Mouse (Mus musculus) urinary bladder, postnatal 36 days (tissue): ENCODE measurements at regions not wholly inside any gene's neighbourhood (a gene's known extent, or its start where the extent isn't known, plus 50 kb on each side); places are given as distances from the start of the nearest gene placed in this dataset.

ENCODE experiments used
- DNase-seq, 2 experiments: peaks; one replicate each; pipeline ENCODE4 v3.0.0; 2022; ENCODE audit warnings: low spot score in 2 of 2, mixed read lengths in 1 of 2

- DNase-seq: peak in 1 of 2 experiments; percentile 35
Observed at GRCm38 (mm10) chr3:52510088-52510765, 242.1 kb downstream of the Foxo1 start.

DNA sequence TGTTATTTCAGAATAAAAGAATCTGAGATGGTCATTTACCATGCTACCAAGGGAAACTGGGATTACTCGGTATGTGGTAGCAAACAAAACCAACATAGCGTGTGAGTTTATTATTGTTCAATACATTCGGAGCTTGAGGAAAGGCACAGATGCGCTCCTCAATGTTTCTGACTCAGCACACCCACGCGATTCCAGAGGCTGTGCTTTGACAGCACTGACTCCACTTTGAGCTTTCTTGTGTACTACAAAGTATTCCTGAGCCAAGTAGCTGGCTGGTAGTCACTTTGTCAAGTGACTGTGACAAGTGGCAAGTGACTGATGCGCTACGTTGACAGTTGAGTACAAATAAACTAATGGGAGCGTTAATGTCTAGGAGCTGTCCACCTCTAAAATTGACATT, 235.8 kb downstream of the Foxo1 start:
- no peak for DNase-seq

DNA sequence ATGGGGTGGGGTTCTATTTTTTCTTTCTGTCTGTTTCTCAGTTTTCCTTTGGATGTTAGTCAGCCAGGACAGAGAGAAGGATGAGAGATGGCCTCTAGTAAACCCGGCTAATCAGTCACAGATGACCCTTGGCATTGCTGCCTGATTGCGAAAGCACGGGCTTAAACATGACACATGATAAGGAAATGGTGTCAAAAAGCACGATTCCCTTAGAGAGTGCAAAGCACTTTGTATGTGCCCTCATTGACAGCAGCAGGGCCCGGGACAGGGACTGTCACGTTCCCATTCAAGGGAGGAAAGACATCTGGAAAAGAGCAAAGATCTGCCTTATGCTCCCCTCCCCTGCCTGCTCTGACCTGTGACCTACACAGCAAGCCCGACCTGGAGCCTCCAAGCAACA, 234.1 kb downstream of the Foxo1 start:
- peak; percentile 32 to 84 for DNase-seq

DNA sequence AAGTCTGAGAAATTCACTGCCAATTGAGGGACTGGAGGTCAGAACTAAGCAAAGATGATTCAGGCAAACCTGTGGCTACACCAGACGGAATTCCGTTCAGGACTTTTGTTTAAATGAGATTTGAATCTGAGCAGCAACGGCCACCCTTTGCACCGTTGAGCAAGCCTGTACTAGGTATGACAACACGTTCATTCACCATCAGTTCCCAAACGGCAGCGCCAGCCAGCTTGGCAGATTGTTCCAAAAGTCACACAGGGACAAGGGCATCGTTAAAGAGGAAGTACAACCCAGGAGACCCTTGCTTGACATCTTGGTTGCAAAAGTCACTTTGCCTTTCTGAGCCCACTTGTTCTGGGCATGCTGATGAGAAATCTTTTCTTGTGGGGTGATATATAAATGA, 233.5 kb downstream of the Foxo1 start:
- peak in 1 of 2 experiments; percentile 44 for DNase-seq

DNA sequence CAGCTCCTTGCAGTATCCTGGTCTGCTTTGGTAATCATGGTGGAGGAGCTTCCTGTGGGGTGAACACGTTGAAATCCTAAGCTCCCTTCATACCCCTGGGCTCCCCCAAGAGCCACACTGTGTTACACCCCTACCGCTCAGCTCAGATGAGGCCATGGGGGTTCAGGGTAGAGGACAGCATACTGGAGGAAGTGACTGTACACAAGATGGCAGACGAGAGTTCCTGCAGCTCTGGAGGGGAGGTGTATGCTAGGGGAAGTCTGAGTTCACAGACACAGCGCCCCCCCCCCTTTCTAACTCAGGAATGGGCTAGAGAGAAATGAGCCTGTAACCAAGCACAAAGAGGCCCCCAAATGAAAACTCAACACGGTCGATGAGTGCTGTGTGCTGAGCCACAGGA, 231.9 kb downstream of the Foxo1 start:
- DNase-seq: no peak

DNA sequence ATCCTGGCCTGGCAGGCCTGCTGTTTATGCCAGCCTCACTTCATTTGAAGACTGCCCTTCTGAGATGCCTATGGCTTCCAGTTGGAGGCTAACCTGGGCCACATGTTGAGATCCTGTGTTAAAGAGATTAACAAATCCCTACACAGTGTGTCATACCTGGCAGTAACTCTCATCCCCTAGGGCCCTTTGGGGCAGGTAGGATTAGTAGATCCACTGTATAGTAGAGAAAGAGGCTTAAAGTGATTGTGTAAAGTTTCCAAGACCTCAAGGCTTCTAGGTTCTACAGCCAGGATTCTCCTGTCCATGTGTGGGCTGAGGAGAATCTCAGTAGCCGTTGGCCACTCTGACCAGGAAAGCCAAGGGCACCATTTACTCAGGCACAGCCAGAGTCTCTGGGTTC, 231.4 kb downstream of the Foxo1 start:
- DNase-seq: no peak

GRCm38 (mm10) chr3:52498506-52499228, 230.5 kb downstream of the Foxo1 start:
- DNase-seq: no peak

GRCm38 (mm10) chr3:52496965-52497364, 228.8 kb downstream of the Foxo1 start:
- no peak for DNase-seq

- DNase-seq: no peak
Observed at GRCm38 (mm10) chr3:52495401-52495800, 227.3 kb downstream of the Foxo1 start.

- DNase-seq: no peak
Observed at GRCm38 (mm10) chr3:52494924-52495323, 226.8 kb downstream of the Foxo1 start.

- no peak for DNase-seq
Observed at GRCm38 (mm10) chr3:52479186-52479585, 211.1 kb downstream of the Foxo1 start.

- DNase-seq: no peak
Observed at GRCm38 (mm10) chr3:52469900-52470299, 201.8 kb downstream of the Foxo1 start.

- no peak for DNase-seq
Observed at GRCm38 (mm10) chr3:52469397-52469796, 201.3 kb downstream of the Foxo1 start.

- no peak for DNase-seq
Observed at GRCm38 (mm10) chr3:52468326-52468725, 200.2 kb downstream of the Foxo1 start.

DNA sequence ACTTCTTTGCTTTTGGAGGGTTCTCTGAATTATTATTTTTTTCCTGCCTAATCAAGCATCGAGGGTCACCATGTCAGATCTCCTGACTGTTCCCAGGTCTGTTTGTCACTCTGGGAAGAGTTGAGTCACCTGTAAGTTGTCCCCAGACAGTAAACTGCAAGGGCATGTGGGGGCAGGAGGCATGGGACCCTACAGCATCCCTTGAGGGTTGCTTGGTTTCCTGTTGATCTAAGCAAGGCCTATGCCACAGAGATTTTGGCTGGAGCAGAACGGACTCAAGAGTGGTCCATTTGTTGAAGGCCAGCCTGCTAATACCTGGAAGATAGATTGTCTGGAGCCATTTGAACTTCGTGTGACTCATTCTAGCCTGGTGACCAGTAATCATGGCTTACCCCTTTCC, 199.7 kb downstream of the Foxo1 start:
- no peak for DNase-seq

DNA sequence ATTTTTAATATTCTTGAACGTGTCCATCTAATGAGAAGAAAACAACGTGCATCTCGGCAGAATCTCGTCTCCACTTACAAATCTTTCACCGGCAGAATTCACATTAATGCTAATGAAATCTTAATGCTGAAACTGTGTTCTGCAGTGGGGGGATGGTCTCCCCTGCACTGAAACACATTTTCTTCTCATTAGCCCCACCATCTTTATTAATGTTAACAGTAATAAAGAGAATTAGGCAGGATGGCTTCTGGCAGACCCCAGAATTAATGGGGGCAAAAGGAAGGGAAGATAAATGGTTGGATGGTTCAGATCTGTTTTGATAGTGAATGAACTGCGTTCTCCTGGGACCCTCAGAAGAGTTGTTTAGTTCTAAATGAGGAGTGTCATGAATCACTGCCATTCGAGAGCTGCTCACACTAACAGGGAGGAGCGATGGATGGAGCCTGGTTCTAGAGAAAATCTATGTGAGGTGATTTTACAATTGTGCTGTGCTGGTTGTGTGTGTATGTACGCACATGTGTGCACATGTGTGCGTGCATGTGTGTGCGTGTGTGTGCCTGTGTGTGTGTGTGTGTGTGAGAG, 198.9 kb downstream of the Foxo1 start:
- no peak for DNase-seq

DNA sequence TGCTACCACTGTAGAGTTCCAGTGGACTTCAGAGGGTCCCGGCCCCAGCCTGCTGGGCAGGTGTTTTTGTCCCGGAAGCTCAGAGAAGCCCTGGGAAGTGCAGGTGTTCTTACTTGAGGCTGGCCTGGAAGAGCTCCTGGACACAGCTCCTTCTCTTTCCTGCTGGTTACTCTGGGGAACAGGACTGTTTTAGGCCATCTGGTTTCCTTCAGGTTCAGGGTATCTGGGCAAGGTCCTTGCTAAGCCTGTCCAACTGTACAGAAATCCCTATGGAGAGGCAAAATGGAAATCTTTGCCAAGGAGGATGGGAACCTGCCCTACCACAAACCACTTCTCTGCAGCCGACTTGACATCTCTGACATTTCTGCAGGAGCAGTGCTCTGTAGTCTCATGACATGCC, 198.4 kb downstream of the Foxo1 start:
- no peak for DNase-seq

DNA sequence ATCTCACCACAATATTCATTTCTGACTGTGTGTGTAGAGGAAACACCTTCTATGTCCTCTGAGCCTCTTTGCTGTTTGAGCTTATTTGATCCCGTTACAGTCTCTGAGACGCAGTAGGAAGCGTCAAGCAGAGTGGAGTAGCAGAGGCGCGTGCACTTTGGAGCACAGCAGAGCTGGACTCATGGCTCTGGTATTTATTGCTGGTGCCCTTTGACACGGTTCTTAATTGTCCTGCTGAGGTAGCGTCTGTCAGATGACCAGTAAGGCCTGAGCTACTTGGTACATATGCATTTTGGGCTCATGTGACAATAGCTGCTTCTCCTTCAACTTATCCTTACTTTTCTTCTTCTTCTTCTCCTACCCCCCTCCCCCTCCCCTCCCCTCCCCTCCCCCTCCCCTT, 195.8 kb downstream of the Foxo1 start:
- peak in 1 of 2 experiments; percentile 19 for DNase-seq

GRCm38 (mm10) chr3:52454955-52455354, 186.8 kb downstream of the Foxo1 start:
- DNase-seq: no peak

GRCm38 (mm10) chr3:52453041-52453440, 184.9 kb downstream of the Foxo1 start:
- no peak for DNase-seq

- DNase-seq: peak in 1 of 2 experiments; percentile 65
Observed at GRCm38 (mm10) chr3:52452345-52452744, 184.2 kb downstream of the Foxo1 start.

GRCm38 (mm10) chr3:52446991-52447390, 178.9 kb downstream of the Foxo1 start:
- no peak for DNase-seq

- DNase-seq: no peak
Observed at GRCm38 (mm10) chr3:52446500-52446899, 178.4 kb downstream of the Foxo1 start.
